Mouse (Mus musculus): ENCODE data around the gene Cdadc1. TPM values are rescaled to one million over a fixed set of nuclear protein-coding genes. Genes with fewer than 3 reads are reported as not detected.
A peak's percentile ranks its signal among the peaks of the same experiment; 100 is the strongest.

Cdadc1 gene
- polyA plus RNA-seq (2016; fragmentation: Nextera tagmentation; extraction: Ambion mirVana) = 34.1 and 35.2 TPM in 2 replicates

DNA sequence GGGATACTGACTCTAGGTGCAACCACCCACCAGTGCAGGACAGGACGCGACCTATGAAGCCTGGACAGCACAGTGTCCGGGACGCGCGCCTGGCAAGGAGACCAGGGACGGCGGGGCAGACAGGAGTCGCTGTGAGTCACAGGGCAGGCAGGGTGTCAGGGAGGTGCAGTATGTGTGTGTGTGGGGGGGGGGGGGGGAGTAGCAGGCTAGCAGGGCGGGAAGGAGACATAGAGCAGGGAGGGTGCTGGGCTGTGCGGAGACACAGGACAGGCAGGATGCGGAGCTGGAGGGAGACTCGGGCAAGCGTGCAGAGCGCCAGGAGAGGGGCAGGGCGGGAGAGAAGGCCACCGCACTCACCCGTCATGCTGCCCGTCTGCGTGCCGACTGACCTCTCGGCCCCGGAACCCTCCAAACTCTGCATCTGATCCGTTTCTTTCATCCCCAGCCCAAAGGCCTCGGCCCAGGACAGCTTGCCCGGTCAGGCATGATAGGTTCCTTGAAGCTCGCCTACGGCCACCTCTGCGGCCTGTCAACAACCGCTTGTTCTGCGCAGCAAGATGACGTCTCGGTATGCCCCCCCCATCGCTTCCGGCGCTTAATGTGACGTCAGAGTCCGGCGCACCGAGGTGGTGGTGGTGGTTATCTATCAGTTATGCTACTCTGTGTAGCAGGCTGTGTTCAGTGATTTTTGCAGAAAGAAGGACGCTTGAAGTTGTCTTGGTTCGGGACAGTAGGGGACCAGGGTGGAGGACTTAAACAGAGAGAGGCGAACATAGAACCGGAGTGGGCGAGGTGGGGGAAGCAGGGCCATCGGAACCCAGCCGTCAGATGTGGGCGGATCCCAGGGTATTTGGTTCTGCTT is at the start of gene Cdadc1:
Cdadc1 (minus strand) TSS at position 562 of the 862 bp plus-strand sequence.
- Histone ChIP-seq H3K27ac (peak within 1 kb of the TSS; percentile 52), H3K27me3 (peaks cover under 1% of the 10 kb centered on the region; the same call in 1 of the 2 replicates), H3K9ac (peak within 1 kb of the TSS; percentile 85), H3K4me3 (peak within 1 kb of the TSS; percentile 69), H3K4me1 (peaks cover 8% of the 10 kb centered on the region), H3K9me3 (replicated peaks) (no peaks in the 10 kb centered on the region), H3K36me3 (peaks cover 8% of the 10 kb centered on the region; the same call in 1 of the 2 replicates), H3K4me2 (replicated peaks) (peak within 1 kb of the TSS; percentile 99)
- peak; percentile 94 for ATAC-seq (ENCODE audit: low FRiP score)
- WGBS = under 1% methylated on average over 47 of the region's 48 CpGs

- no peak overlapping the region for H3K4me2 ChIP-seq (replicated peaks)
- no peaks in the 10 kb centered on the region for H3K36me3 ChIP-seq
- no peak overlapping the region for H3K27ac ChIP-seq
- peaks cover 8% of the 10 kb centered on the region for H3K4me1 ChIP-seq
- H3K27me3 ChIP-seq = peaks cover 2% of the 10 kb centered on the region; the same call in 1 of the 2 replicates
- no peaks in the 10 kb centered on the region for H3K9me3 ChIP-seq (replicated peaks)
- no peak; the same call in 1 of the 2 replicates for ATAC-seq (ENCODE audit: low FRiP score)
- no peak overlapping the region for H3K4me3 ChIP-seq
- WGBS = 66% methylated on average over 16 of the region's 16 CpGs
- H3K9ac ChIP-seq = no peak overlapping the region
Observed at GRCm38 (mm10) chr14:59646826-59647697, 49.3 kb upstream of the Cdadc1 start.

GRCm38 (mm10) chr14:59644896-59645295 is 47.1 kb upstream of the Cdadc1 start:
- Histone ChIP-seq H3K9ac (no peak overlapping the region), H3K9me3 (replicated peaks) (no peaks in the 10 kb centered on the region), H3K4me1 (peaks cover 15% of the 10 kb centered on the region), H3K27me3 (peaks cover 2% of the 10 kb centered on the region), H3K4me3 (no peak overlapping the region), H3K36me3 (no peaks in the 10 kb centered on the region), H3K27ac (no peak overlapping the region), H3K4me2 (replicated peaks) (no peak overlapping the region)
- no peak for ATAC-seq (ENCODE audit: low FRiP score)
- WGBS = 78% methylated on average over 3 of the region's 3 CpGs

GRCm38 (mm10) chr14:59644166-59644565 is 46.4 kb upstream of the Cdadc1 start:
- no peak overlapping the region for H3K4me3 ChIP-seq
- peaks cover 18% of the 10 kb centered on the region for H3K4me1 ChIP-seq
- H3K9ac ChIP-seq = no peak overlapping the region
- H3K27me3 ChIP-seq = peaks cover 2% of the 10 kb centered on the region
- 64% methylated on average over 1 of the region's 1 CpGs for WGBS
- ATAC-seq (ENCODE audit: low FRiP score) = no peak
- no peak overlapping the region for H3K27ac ChIP-seq
- H3K4me2 ChIP-seq (replicated peaks) = no peak overlapping the region
- no peaks in the 10 kb centered on the region for H3K9me3 ChIP-seq (replicated peaks)
- H3K36me3 ChIP-seq = no peaks in the 10 kb centered on the region

DNA sequence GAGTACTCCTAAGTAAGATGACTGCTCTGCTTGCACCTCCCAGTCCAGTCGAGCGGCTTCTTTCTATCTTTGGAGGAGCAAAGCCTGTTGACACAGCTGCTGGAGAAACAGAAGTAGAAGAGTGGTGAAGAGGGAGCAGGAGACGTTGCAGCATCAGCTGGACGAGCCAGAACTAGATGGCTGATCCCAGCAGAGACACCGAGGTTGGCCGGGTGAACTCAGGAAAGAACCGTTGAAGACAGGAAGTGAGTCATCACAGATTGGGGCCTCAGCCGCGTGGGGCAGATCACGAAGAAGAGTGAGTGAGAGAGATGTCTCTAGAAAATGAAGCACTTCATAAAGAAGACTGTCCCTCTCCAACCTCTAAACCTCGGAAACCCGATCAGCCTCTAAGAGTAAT is 45.8 kb upstream of the Cdadc1 start:
- peaks cover 18% of the 10 kb centered on the region for H3K4me1 ChIP-seq
- no peaks in the 10 kb centered on the region for H3K9me3 ChIP-seq (replicated peaks)

DNA sequence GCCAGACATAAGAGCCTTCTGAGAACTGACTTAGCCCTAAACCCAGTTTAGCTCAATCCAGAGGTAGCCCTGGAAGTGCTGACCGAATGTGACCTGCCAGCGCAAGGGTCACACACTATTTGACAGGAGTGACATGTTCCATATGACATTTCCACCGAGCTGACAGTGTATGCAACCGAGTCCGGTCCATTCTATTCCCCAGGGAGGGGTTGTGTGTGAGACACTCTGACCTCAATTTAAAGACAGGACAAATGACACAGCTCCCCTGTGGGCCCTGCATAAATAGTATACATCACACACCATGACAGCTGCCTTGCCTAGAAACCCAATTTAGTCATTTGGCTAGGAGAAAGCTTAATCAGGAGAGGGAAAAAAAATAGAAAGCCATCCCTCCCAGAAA is 44.1 kb upstream of the Cdadc1 start:
- H3K4me2 ChIP-seq (replicated peaks) = no peak overlapping the region
- peaks cover 2% of the 10 kb centered on the region for H3K27me3 ChIP-seq
- ATAC-seq (ENCODE audit: low FRiP score) = peak; percentile 63; the same call in 1 of the 2 replicates
- no peaks in the 10 kb centered on the region for H3K9me3 ChIP-seq (replicated peaks)
- peaks cover 18% of the 10 kb centered on the region for H3K4me1 ChIP-seq
- no peaks in the 10 kb centered on the region for H3K36me3 ChIP-seq
- no peak overlapping the region for H3K9ac ChIP-seq
- H3K4me3 ChIP-seq = no peak overlapping the region
- 0 out of 2 replicates have a peak overlapping the region, but pooled peaks have one; percentile 17 for H3K27ac ChIP-seq
- 23% methylated on average over 5 of the region's 5 CpGs for WGBS

More for the DNA sequence above, 45.8 kb upstream of the Cdadc1 start:
- Histone ChIP-seq H3K9ac (no peak overlapping the region), H3K4me3 (no peak overlapping the region), H3K27ac (no peak overlapping the region), H3K27me3 (peaks cover 2% of the 10 kb centered on the region), H3K36me3 (no peaks in the 10 kb centered on the region), H3K4me2 (replicated peaks) (no peak overlapping the region)
- 50% methylated on average over 12 of the region's 12 CpGs for WGBS
- no peak for ATAC-seq (ENCODE audit: low FRiP score)

DNA sequence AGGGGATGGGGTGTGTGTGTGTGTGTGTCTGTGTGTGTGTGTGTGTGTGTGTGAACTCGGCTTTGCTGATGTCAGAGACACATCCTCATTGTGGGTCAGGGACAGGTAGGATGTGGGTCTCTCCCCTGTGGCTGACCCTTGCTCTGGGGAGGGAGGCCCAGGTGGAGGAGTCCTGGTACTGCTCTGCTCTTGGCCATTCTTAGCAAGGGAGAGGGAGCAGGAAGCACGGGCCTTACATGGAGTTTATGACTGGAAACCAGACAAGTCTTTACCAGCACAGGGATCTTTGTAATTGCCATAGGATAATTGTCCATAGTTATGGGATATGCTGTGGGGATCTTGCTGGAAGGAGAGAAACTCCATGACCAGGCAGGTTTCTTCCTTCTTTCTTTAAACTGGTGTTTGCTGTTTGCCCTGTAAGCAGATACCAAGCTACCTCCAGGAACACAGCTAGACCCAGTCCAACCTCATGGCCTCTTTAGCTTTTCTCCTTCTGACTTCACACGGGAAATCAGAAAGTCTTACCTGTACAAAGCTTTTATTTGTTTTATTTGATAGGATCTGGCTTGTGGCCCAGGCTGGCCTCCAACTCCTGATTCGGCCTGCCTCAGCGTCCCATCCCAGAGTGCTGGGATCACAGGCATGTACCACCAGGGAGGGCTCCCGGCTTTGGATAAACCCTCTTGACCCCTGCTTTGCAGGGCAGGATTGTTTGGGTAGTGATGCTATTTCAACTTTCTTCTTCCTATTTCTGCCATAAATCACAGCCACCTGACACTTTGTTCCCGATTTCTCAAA is 41.3 kb upstream of the Cdadc1 start:
- ATAC-seq (ENCODE audit: low FRiP score) = no peak
- Histone ChIP-seq H3K36me3 (no peaks in the 10 kb centered on the region), H3K9me3 (replicated peaks) (no peaks in the 10 kb centered on the region), H3K4me3 (no peak overlapping the region), H3K9ac (no peak overlapping the region), H3K27ac (no peak overlapping the region), H3K4me2 (replicated peaks) (no peak overlapping the region), H3K27me3 (no peaks in the 10 kb centered on the region; the same call in 1 of the 2 replicates), H3K4me1 (peaks cover 18% of the 10 kb centered on the region)
- WGBS = 68% methylated on average over 7 of the region's 7 CpGs

DNA sequence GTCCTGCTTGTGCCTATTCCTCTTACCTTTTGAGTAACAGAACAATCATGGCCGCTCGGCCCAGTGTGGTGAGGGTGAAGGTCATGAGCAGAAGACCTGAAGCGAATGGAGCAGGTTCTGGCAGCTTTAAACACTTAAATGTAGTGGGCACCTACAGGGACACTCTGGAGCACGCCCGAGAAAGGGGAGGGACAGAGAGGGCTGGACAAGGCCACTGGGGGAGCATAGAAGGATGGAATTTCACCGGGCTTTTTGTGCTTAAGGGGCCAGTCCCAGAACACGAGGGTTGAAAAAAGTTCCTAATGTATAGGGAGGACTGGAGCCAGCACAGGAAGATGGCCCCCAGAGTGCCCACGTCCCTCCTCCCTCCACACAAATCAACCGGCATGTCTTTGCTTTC is 36.2 kb upstream of the Cdadc1 start:
- H3K4me2 ChIP-seq (replicated peaks) = no peak overlapping the region

DNA sequence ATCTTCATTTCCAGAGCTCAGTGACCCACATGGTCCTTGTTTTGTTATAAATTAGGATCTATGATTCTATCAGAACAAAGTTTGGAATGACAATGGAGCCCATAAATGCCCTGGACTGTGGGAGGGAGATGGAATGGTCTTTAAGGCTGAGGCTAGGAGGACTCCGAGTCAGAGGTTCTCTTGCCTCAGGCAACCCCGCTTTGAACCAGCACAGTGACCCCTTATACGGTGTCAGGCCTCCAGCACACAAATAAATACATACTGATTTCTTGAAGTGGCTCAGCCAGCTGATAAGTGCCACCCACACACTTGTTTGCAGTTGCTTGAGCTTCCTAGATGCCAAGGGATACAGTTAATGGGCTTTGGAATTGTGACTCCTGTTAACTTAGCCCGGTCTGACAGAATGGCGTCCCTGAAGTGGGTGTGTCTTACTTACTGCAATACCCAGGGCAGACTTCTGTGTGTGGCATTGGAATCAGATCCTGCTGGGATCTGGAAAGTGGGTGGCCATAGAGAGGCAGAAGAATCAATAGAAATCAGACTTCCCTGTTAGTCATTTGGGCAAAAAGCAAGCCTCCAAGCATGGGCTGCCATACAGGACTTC is 35.6 kb upstream of the Cdadc1 start:
- 81% methylated on average over 5 of the region's 5 CpGs for WGBS
- Histone ChIP-seq H3K4me2 (replicated peaks) (no peak overlapping the region), H3K4me3 (no peak overlapping the region), H3K9ac (no peak overlapping the region), H3K36me3 (0 out of 2 replicates have a peak, but pooled peaks cover 2% of the 10 kb centered on the region), H3K4me1 (0 out of 2 replicates have a peak, but pooled peaks cover 2% of the 10 kb centered on the region), H3K9me3 (replicated peaks) (no peaks in the 10 kb centered on the region), H3K27me3 (no peaks in the 10 kb centered on the region), H3K27ac (no peak overlapping the region)
- no peak for ATAC-seq (ENCODE audit: low FRiP score)

More for the DNA sequence above, 36.2 kb upstream of the Cdadc1 start:
- Histone ChIP-seq H3K27ac (no peak overlapping the region), H3K9ac (no peak overlapping the region), H3K9me3 (replicated peaks) (no peaks in the 10 kb centered on the region), H3K4me3 (no peak overlapping the region), H3K27me3 (no peaks in the 10 kb centered on the region), H3K36me3 (0 out of 2 replicates have a peak, but pooled peaks cover 2% of the 10 kb centered on the region), H3K4me1 (0 out of 2 replicates have a peak, but pooled peaks cover 2% of the 10 kb centered on the region)
- ATAC-seq (ENCODE audit: low FRiP score) = no peak
- 78% methylated on average over 9 of the region's 9 CpGs for WGBS

GRCm38 (mm10) chr14:59632067-59632466 is 34.3 kb upstream of the Cdadc1 start:
- Histone ChIP-seq H3K4me3 (no peak overlapping the region), H3K9me3 (replicated peaks) (no peaks in the 10 kb centered on the region), H3K4me1 (peaks cover 14% of the 10 kb centered on the region), H3K27me3 (peaks cover 11% of the 10 kb centered on the region), H3K4me2 (replicated peaks) (no peak overlapping the region), H3K36me3 (0 out of 2 replicates have a peak, but pooled peaks cover 2% of the 10 kb centered on the region), H3K27ac (no peak overlapping the region), H3K9ac (no peak overlapping the region)
- 94% methylated on average over 6 of the region's 6 CpGs for WGBS
- no peak for ATAC-seq (ENCODE audit: low FRiP score)

DNA sequence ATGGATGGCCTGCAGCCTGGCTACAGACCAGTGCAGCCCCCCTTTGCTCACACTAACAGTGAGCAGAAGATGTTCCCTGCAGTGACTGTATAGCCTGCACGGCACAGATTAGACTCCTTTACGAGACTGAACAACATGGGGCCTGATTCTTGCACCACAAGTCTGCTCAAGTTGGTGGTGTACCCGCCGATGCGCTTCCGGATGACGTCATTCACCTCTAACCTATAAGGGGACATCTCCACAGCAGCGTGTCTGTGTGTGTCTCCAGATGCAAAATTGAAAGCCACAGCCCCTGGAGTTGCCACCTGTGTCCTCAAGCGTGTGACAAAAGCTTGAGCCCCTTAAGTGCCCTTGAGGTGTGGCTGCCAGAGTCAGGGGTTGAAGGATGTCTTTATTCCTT is 32.3 kb upstream of the Cdadc1 start:
- no peak for ATAC-seq (ENCODE audit: low FRiP score)
- H3K4me1 ChIP-seq = peaks cover 29% of the 10 kb centered on the region
- no peak overlapping the region for H3K9ac ChIP-seq
- peaks cover 17% of the 10 kb centered on the region for H3K27me3 ChIP-seq
- H3K4me2 ChIP-seq (replicated peaks) = no peak overlapping the region
- H3K9me3 ChIP-seq (replicated peaks) = no peaks in the 10 kb centered on the region
- H3K36me3 ChIP-seq = 0 out of 2 replicates have a peak, but pooled peaks cover 2% of the 10 kb centered on the region
- no peak overlapping the region for H3K27ac ChIP-seq
- 85% methylated on average over 9 of the region's 9 CpGs for WGBS
- no peak overlapping the region for H3K4me3 ChIP-seq
